Mouse (Mus musculus) bone marrow macrophage, adult 2 months (primary cell): ENCODE data around the gene Gm36864. TPM values are rescaled to one million over a fixed set of nuclear protein-coding genes. Genes with fewer than 3 reads are reported as not detected.
A peak's percentile ranks its signal among the peaks of the same experiment; 100 is the strongest.

Experiments
- H3K27ac ChIP-seq: 2 replicates; pipeline ENCODE4 v1.5.1; 2012; ENCODE audit warnings: low read depth, low read length; ENCODE audit not compliant: insufficient read depth
- H3K4me1 ChIP-seq: 2 replicates; pipeline ENCODE4 v1.6.1; 2012; ENCODE audit warnings: low read length; ENCODE audit not compliant: control insufficient read depth, insufficient read depth
- H3K4me3 ChIP-seq: 2 replicates; pipeline ENCODE4 v1.5.1; 2012; ENCODE audit warnings: mild to moderate bottlenecking, low read length, moderate library complexity; ENCODE audit not compliant: insufficient read depth
- CTCF ChIP-seq: IDR thresholded peaks from 2 replicates; pipeline ENCODE4 v1.5.1; 2012; ENCODE audit warnings: low read depth, mild to moderate bottlenecking, low read length, moderate library complexity
- POLR2A ChIP-seq: IDR thresholded peaks from 2 replicates; pipeline ENCODE4 v1.6.1; 2012; ENCODE audit warnings: mild to moderate bottlenecking, low read depth, low read length, borderline replicate concordance
- polyA plus RNA-seq: library from polyadenylated mRNA; stranded (reverse); fragments of >200 nt; gene quantifications from 2 replicates; pipeline ENCODE4 v1.2.4, GENCODE M21; 2012; ENCODE audit not compliant: missing spikeins, insufficient read depth, insufficient read length

The Gm36864 gene
- polyA plus RNA-seq, 1 experiment, result not detected

- no peak for TF ChIP-seq POLR2A
- TF ChIP-seq CTCF, result no peak
- no peak overlapping the region for H3K4me3 ChIP-seq
These were observed 19.0 kb downstream of the Gm36864 start for GRCm38 (mm10) chr7:44254930-44255329.

DNA sequence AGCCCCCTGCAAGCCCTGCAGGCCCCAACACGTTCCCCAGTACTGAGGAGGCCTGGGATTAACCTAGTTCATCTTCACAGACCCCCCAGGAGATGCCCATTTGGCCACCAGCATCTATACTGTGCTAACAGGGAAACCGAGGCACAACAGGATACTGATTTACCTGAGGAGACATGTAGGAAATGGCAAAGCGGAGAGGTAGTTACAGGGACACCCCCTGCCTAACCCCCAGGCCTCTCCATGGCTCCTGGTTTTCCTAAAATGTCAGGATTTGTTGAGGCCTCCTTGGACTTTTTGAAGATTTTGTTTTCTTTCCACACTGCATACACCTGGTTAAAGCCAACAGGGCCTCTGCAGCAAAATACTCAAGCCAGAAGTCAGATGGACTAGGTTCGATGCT, 21.3 kb downstream of the Gm36864 start, which contains the start of gene Acp4:
Acp4 (minus strand) TSS at position 101 of the 400 bp plus-strand sequence.
- no peak within 1 kb of the TSS for H3K4me3 ChIP-seq
- no peak for TF ChIP-seq POLR2A
- TF ChIP-seq CTCF, result no peak
- H3K27ac ChIP-seq, result no peak within 1 kb of the TSS
- H3K4me1 ChIP-seq, result no peaks in the 10 kb centered on the region

More at GRCm38 (mm10) chr7:44254930-44255329, 19.0 kb downstream of the Gm36864 start:
- no peak overlapping the region for H3K27ac ChIP-seq
- peaks cover 1% of the 10 kb centered on the region; the same call in 1 of the 2 replicates for H3K4me1 ChIP-seq

DNA sequence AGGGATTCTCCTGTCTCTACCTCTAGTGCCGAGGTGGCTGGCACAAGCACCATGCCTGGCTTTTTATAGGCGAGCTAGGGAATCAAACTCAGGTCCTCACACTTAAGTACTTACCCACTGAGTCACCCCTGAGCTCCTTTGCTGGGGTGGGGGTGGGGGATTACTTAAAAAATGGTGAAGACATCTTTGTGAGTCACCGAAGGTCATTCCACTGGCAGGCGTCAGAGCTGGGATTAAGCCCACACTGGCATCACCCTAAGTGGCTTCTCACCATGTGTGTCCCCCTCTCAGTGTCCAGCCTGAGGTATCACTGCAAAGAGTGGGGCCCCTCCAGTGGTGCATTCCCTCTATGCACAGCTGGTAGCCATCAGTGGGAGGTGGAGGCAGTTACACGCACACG, 24.4 kb downstream of the Gm36864 start:
- Histone ChIP-seq H3K4me1 (no peaks in the 10 kb centered on the region), H3K4me3 (no peak overlapping the region), H3K27ac (no peak overlapping the region)
- TF ChIP-seq CTCF, result no peak
- no peak for TF ChIP-seq POLR2A

DNA sequence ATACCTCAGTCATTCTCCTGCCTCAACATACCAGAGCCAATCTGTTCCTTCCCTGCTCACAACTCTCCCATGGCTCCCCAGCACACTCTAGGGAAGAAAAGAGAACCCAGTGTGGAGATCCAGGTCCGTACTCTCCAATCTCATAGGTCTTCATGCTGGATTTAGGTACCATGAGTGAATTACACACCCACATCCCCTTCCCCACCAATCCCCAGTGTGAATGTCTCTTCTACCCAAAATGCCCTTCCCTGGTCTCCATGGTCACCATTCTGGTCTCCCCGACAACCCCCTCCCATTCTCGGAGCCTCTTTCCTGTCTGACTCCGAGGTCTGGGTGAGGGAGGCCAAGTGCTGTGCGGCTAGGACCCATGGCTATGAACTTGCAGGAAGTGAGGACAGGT, 25.2 kb downstream of the Gm36864 start, which contains the start of gene Gm15517:
Gm15517 (plus strand) TSS at position 301 of the 400 bp plus-strand sequence.
- TF ChIP-seq POLR2A (no peak), CTCF (no peak)
- Histone ChIP-seq H3K27ac (no peak within 1 kb of the TSS), H3K4me3 (no peak within 1 kb of the TSS), H3K4me1 (no peaks in the 10 kb centered on the region)

DNA sequence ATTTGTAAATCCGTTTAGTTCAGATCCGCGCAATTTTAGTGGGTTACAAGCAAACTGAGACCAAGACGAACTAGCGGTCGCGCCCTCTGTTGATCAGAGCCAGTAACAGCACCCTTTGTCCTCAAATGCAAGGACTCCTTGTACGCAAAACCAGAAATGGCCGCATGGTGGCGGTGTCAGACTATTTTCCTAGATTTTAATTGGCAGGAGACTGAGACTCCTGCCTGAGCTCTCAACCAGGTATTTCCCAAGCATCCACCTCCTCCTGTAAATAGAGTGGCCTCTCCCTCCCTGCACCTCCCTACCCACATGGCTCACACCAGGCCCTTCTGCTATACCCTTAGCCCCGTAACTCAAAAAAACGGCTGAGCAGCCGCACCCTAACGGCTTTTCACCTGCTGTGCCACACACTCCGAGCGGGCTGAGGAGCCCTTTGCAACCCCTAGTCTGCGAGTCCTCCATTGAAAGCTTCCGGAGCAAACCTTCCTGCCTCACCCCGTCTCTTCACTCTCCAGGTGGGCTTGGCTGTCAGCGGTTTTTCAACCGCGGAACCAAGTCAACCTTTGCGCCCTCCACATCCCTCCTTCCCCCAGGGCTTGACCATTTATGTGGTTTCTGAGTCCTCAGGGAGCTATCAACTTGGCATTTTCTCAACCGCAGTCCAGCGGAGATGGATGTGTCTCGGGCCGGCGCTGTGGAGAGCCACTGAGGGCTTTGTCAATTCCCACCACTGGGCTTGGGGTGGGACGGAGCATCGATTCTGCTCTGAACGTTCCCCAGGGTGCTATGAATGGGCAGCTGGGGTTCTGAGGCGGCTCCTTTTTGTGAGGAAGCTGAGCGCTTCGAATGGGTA, 27.0 kb downstream of the Gm36864 start:
- peak; percentile 87 for TF ChIP-seq CTCF
- no peak for TF ChIP-seq POLR2A
- Histone ChIP-seq H3K27ac (no peak overlapping the region), H3K4me3 (no peak overlapping the region), H3K4me1 (no peaks in the 10 kb centered on the region)

DNA sequence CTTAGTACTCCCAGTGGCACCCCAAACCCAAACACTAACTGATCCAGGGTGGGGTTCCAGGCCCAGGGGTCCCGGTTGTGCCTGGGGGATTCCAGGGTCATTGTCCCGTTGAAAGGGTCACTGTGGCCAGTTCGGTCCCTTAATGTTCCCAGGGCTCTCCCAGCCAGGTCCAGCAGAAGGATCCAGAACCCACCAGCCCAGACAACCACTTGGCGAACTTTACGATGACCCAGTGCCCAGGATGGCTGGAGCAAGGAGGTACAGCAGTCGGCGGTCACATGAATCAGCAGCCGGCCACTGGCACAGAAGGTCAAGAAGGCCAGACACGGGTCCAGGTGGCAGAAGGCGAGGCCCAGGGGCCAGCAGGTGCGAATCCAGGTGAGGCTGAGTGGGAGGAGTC, 32.1 kb downstream of the Gm36864 start:
- H3K27ac ChIP-seq, result no peak overlapping the region
- no peaks in the 10 kb centered on the region for H3K4me1 ChIP-seq
- TF ChIP-seq POLR2A (no peak), CTCF (no peak)
- no peak overlapping the region for H3K4me3 ChIP-seq

- Histone ChIP-seq H3K27ac (no peak overlapping the region), H3K4me1 (no peaks in the 10 kb centered on the region), H3K4me3 (no peak overlapping the region)
- TF ChIP-seq CTCF, result no peak
- TF ChIP-seq POLR2A, result no peak
These were observed 33.4 kb downstream of the Gm36864 start for GRCm38 (mm10) chr7:44269397-44269796.

- no peak overlapping the region for H3K4me3 ChIP-seq
- no peak for TF ChIP-seq POLR2A
- no peak for TF ChIP-seq CTCF
- no peaks in the 10 kb centered on the region for H3K4me1 ChIP-seq
These were observed 35.3 kb downstream of the Gm36864 start for GRCm38 (mm10) chr7:44271309-44271708.

DNA sequence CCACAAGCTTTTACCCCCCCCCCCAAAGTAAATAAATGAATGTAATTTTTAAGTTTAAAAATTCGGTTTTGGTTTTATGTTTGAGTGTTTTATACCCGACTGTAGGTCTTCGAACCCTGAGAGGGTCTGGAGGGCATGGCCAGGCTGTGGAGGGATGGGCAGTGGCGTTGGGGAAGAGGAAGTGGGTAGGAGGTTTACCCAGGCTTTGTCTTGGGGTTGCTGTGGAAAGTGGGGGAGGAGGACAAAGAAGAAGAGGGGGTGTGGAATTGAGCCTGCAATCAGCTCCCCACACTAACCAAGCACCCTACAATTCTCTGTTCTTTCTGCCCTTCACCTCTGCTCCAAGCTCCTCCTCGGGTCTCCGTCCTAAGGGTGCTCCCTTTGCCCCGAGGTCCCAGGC, 36.6 kb downstream of the Gm36864 start:
- Histone ChIP-seq H3K4me3 (no peak overlapping the region), H3K4me1 (no peaks in the 10 kb centered on the region)
- no peak for TF ChIP-seq CTCF

More at GRCm38 (mm10) chr7:44271309-44271708, 35.3 kb downstream of the Gm36864 start:
- H3K27ac ChIP-seq, result no peak overlapping the region

DNA sequence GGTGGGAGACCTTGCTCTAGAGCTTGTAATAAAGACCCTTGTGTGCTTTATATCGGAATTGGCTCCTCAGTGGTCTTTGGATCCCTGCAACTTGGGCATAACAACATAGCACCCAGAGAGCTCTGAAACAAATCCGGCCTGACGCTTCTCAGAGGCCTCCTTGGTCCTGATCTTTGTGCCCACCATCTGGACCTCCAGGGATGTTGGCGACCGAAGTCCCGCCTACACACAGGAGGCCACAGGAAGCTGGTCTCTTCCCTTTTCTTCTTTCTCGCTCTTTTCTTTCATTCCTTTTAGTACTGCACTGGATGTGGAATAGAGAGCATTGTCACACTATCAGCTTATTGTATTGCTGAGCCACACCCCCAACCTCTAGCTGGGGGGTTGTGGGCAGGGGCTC, 37.5 kb downstream of the Gm36864 start:
- Histone ChIP-seq H3K27ac (no peak overlapping the region), H3K4me1 (no peaks in the 10 kb centered on the region), H3K4me3 (no peak overlapping the region)
- no peak for TF ChIP-seq POLR2A
- no peak for TF ChIP-seq CTCF

More for the DNA sequence above, 36.6 kb downstream of the Gm36864 start:
- no peak overlapping the region for H3K27ac ChIP-seq

DNA sequence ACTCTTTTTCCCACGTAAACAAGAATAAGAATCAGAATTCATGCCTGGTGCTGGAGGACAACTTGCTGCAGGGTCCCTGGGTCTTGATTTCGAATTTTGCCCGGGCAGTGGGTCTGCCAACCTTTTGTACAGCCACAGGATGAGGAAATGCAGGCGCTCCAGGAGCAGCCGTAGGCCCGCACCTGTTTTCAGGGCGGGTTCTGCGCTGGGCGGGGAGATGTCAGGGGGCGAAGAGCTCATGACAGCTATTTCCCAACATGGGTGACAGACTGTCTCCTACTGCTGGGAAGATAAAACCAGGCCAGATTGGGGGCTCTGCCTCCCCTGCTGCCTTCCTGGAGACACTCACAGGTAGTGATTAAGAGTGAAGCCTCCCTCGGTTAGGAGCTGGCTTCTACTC, 38.1 kb downstream of the Gm36864 start:
- no peak for TF ChIP-seq POLR2A
- Histone ChIP-seq H3K4me1 (no peaks in the 10 kb centered on the region), H3K4me3 (no peak overlapping the region)

More for the DNA sequence above, 38.1 kb downstream of the Gm36864 start:
- H3K27ac ChIP-seq, result no peak overlapping the region
